Mouse (Mus musculus) CH12.LX (cell line): Measurements from ENCODE around the gene Anp32e.

Source experiments
- CTCF ChIP-seq, 2 experiments: IDR thresholded peaks in 1 of 2; conservative IDR thresholded peaks in 1 of 2; 2 replicates each; pipeline ENCODE4 v1.5.1; 2011 to 2012; ENCODE audit warnings: low read depth in 2 of 2, low read length in 2 of 2, improper control_type of control experiment in 1 of 2, inconsistent platforms in 1 of 2, mild to moderate bottlenecking in 1 of 2, moderate library complexity in 1 of 2
- MEF2A ChIP-seq: IDR thresholded peaks from 2 replicates; pipeline ENCODE4 v1.6.1; 2014; ENCODE audit warnings: low read depth, mild to moderate bottlenecking, inconsistent platforms, low read length, improper control_type of control experiment, borderline replicate concordance
- SIN3A ChIP-seq: IDR thresholded peaks from 2 replicates; pipeline ENCODE4 v1.6.1; 2012; ENCODE audit warnings: low read length, improper control_type of control experiment, inconsistent platforms

GRCm38 (mm10) chr3:95894317-95895160, 34.5 kb upstream of the Anp32e start:
- TF ChIP-seq SIN3A (no peak; the same call in 1 of the 2 replicates), MEF2A (no peak), CTCF (conservative IDR thresholded peaks at IDR 0.05 in 1 of 2, IDR thresholded peaks at IDR 0.05 in 1 of 2; ENCODE audit: low read depth in 2 of 2, low read length in 2 of 2) (no peak)
